Mouse (Mus musculus) liver, embryonic 16.5 days (tissue): ENCODE data around the gene Cry1. TPM values are rescaled to one million over a fixed set of nuclear protein-coding genes. Genes with fewer than 3 reads are reported as not detected.

Source experiments
- ATAC-seq: fragments of 200-750 bp; cut with Nextera tagmentation; 2 replicates; pipeline ENCODE4 v1.8.0; 2017; ENCODE audit warnings: low read depth, mild to moderate bottlenecking, moderate number of reproducible peaks, moderate library complexity
- H3K27ac ChIP-seq: fragments of 300-500 bp; sonication (generic); 2 replicates; pipeline ENCODE4 v1.5.1; 2014; ENCODE audit warnings: mild to moderate bottlenecking, low read length
- H3K27me3 ChIP-seq: fragments of 300-500 bp; sonication (generic); 2 replicates; pipeline ENCODE4 v1.6.1; 2014; ENCODE audit warnings: low read depth, low read length, mixed read lengths; ENCODE audit not compliant: control insufficient read depth, insufficient read depth
- H3K36me3 ChIP-seq: fragments of 300-500 bp; sonication (generic); 2 replicates; pipeline ENCODE4 v1.6.1; 2014; ENCODE audit warnings: mild to moderate bottlenecking; ENCODE audit not compliant: control insufficient read depth, insufficient read depth
- H3K4me1 ChIP-seq: fragments of 300-500 bp; sonication (generic); 2 replicates; pipeline ENCODE4 v1.6.1; 2014; ENCODE audit warnings: low read depth, low read length, mixed read lengths; ENCODE audit not compliant: control insufficient read depth
- H3K4me2 ChIP-seq: fragments of 300-500 bp; sonication (generic); 2 replicates; pipeline ENCODE4 v1.6.1; 2014; ENCODE audit warnings: low read depth, low read length, mixed read lengths
- H3K4me3 ChIP-seq: fragments of 300-500 bp; sonication (generic); 2 replicates; pipeline ENCODE4 v1.5.1; 2014; ENCODE audit warnings: low read depth, mild to moderate bottlenecking, low read length
- H3K9ac ChIP-seq: fragments of 300-500 bp; sonication (generic); 2 replicates; pipeline ENCODE4 v1.6.1; 2014; ENCODE audit warnings: low read depth, low read length
- H3K9me3 ChIP-seq: fragments of 300-500 bp; sonication (generic); replicated peaks from 2 replicates; pipeline ENCODE4 v1.6.1; 2016; ENCODE audit warnings: low read length; ENCODE audit not compliant: control insufficient read depth
- WGBS: fragments of 180-500 bp; shearing (Covaris S2); extraction: QIAGEN DNeasy Blood & Tissue Kit; methylation state at CpG from one replicate; pipeline ENCODE4 v1.1.7; 2014; ENCODE audit not compliant: insufficient replicate concordance; 5-methylcytosine and 5-hydroxymethylcytosine counted together
- polyA plus RNA-seq: library from polyadenylated mRNA; unstranded; fragments of >200 nt; fragmentation: Nextera tagmentation; extraction: Ambion mirVana; gene quantifications from 2 replicates; pipeline ENCODE4 v1.2.1, GENCODE M21; 2015

Cry1 gene
- 5.7 and 6.0 TPM in 2 replicates for polyA plus RNA-seq

- peak within 1 kb of the TSS; percentile 77 for H3K27ac ChIP-seq
- WGBS, result under 1% methylated on average over 69 of the region's 75 CpGs
- peak within 1 kb of the TSS; percentile 79 for H3K4me2 ChIP-seq
- ATAC-seq, result peak; percentile 93
- peak within 1 kb of the TSS; percentile 72 for H3K4me3 ChIP-seq
- peak within 1 kb of the TSS; percentile 67 for H3K9ac ChIP-seq
- H3K9me3 ChIP-seq, result no peaks in the 10 kb centered on the region
- H3K36me3 ChIP-seq, result no peaks in the 10 kb centered on the region
- no peaks in the 10 kb centered on the region; the same call in 1 of the 2 replicates for H3K4me1 ChIP-seq
- H3K27me3 ChIP-seq, result peaks cover 17% of the 10 kb centered on the region
Measured at GRCm38 (mm10) chr10:85184964-85185608, at the start of gene Cry1. Gene Cry1 (minus strand): TSS chr10:85185064.

GRCm38 (mm10) chr10:85221771-85222050 lies 36.8 kb upstream of the Cry1 start:
- H3K27ac ChIP-seq, result no peak overlapping the region
- H3K27me3 ChIP-seq, result no peaks in the 10 kb centered on the region
- no peak overlapping the region for H3K4me3 ChIP-seq
- H3K4me2 ChIP-seq, result no peak overlapping the region
- H3K9me3 ChIP-seq, result no peaks in the 10 kb centered on the region
- H3K36me3 ChIP-seq, result no peaks in the 10 kb centered on the region
- ATAC-seq, result no peak
- no peak overlapping the region for H3K9ac ChIP-seq
- H3K4me1 ChIP-seq, result no peaks in the 10 kb centered on the region
- 75% methylated on average over 6 of the region's 6 CpGs for WGBS

- Histone ChIP-seq H3K36me3 (no peaks in the 10 kb centered on the region), H3K4me2 (no peak overlapping the region), H3K4me1 (no peaks in the 10 kb centered on the region), H3K27ac (no peak overlapping the region), H3K27me3 (no peaks in the 10 kb centered on the region), H3K9me3 (no peaks in the 10 kb centered on the region), H3K9ac (no peak overlapping the region), H3K4me3 (peak overlapping the region; percentile 15; the same call in 1 of the 2 replicates)
- no peak for ATAC-seq
- 27% methylated on average over 22 of the region's 22 CpGs for WGBS
Measured at GRCm38 (mm10) chr10:85220918-85221770, 36.3 kb upstream of the Cry1 start.

GRCm38 (mm10) chr10:85214847-85215246 lies 30.0 kb upstream of the Cry1 start:
- H3K4me3 ChIP-seq, result no peak overlapping the region
- H3K9me3 ChIP-seq, result no peaks in the 10 kb centered on the region
- no peaks in the 10 kb centered on the region for H3K27me3 ChIP-seq
- WGBS, result 54% methylated on average over 5 of the region's 5 CpGs
- H3K4me2 ChIP-seq, result no peak overlapping the region
- H3K36me3 ChIP-seq, result no peaks in the 10 kb centered on the region
- ATAC-seq, result no peak
- H3K9ac ChIP-seq, result no peak overlapping the region
- H3K27ac ChIP-seq, result no peak overlapping the region
- H3K4me1 ChIP-seq, result no peaks in the 10 kb centered on the region

- 60% methylated on average over 5 of the region's 5 CpGs for whole genome bisulfite sequencing
- H3K36me3 ChIP-seq, result no peaks in the 10 kb centered on the region
Measured at GRCm38 (mm10) chr10:85211673-85212072, 26.8 kb upstream of the Cry1 start.

GRCm38 (mm10) chr10:85210125-85210524 lies 25.3 kb upstream of the Cry1 start:
- H3K27me3 ChIP-seq, result no peaks in the 10 kb centered on the region
- no peaks in the 10 kb centered on the region for H3K9me3 ChIP-seq
- no peak overlapping the region for H3K4me2 ChIP-seq
- H3K4me1 ChIP-seq, result no peaks in the 10 kb centered on the region
- H3K4me3 ChIP-seq, result no peak overlapping the region
- H3K27ac ChIP-seq, result no peak overlapping the region
- H3K9ac ChIP-seq, result no peak overlapping the region
- ATAC-seq, result no peak
- WGBS, result 59% methylated on average over 3 of the region's 3 CpGs
- H3K36me3 ChIP-seq, result no peaks in the 10 kb centered on the region

More at GRCm38 (mm10) chr10:85211673-85212072, 26.8 kb upstream of the Cry1 start:
- no peaks in the 10 kb centered on the region for H3K27me3 ChIP-seq
- no peak overlapping the region for H3K4me2 ChIP-seq
- ATAC-seq, result no peak
- no peaks in the 10 kb centered on the region for H3K4me1 ChIP-seq
- H3K27ac ChIP-seq, result no peak overlapping the region
- no peak overlapping the region for H3K9ac ChIP-seq
- no peaks in the 10 kb centered on the region for H3K9me3 ChIP-seq
- H3K4me3 ChIP-seq, result no peak overlapping the region

- Histone ChIP-seq H3K4me1 (no peaks in the 10 kb centered on the region), H3K36me3 (no peaks in the 10 kb centered on the region), H3K9me3 (no peaks in the 10 kb centered on the region), H3K27me3 (no peaks in the 10 kb centered on the region), H3K4me2 (no peak overlapping the region), H3K9ac (no peak overlapping the region), H3K27ac (no peak overlapping the region), H3K4me3 (no peak overlapping the region)
- no peak for ATAC-seq
Measured at GRCm38 (mm10) chr10:85209119-85209605, 24.3 kb upstream of the Cry1 start.

GRCm38 (mm10) chr10:85205316-85205715 lies 20.5 kb upstream of the Cry1 start:
- Histone ChIP-seq H3K27me3 (no peaks in the 10 kb centered on the region), H3K9me3 (no peaks in the 10 kb centered on the region), H3K4me2 (no peak overlapping the region), H3K4me3 (no peak overlapping the region), H3K36me3 (no peaks in the 10 kb centered on the region), H3K9ac (no peak overlapping the region), H3K27ac (no peak overlapping the region), H3K4me1 (no peaks in the 10 kb centered on the region)
- ATAC-seq, result no peak
- WGBS, result 42% methylated on average over 2 of the region's 2 CpGs

- ATAC-seq, result no peak
- WGBS, result 45% methylated on average over 7 of the region's 7 CpGs
- no peak overlapping the region for H3K4me2 ChIP-seq
Measured at GRCm38 (mm10) chr10:85204255-85204855, 19.5 kb upstream of the Cry1 start.

More at GRCm38 (mm10) chr10:85204255-85204855, 19.5 kb upstream of the Cry1 start:
- Histone ChIP-seq H3K4me3 (no peak overlapping the region), H3K9ac (no peak overlapping the region), H3K36me3 (no peaks in the 10 kb centered on the region), H3K27me3 (no peaks in the 10 kb centered on the region), H3K4me1 (no peaks in the 10 kb centered on the region), H3K9me3 (no peaks in the 10 kb centered on the region), H3K27ac (no peak overlapping the region)
